Mouse (Mus musculus) cerebellum, adult 9-11 months (tissue): ENCODE data around the gene Etnk2.
"Not testable (repeated sequence)": the region's sequence is repeated elsewhere in the genome, so short reads cannot be mapped to it uniquely, and the experiment has no call there.

ENCODE experiments used
- DNase-seq: peaks from one replicate; pipeline ENCODE4 v3.0.0; 2022

The Etnk2 gene

GRCm38 (mm10) chr1:133363276-133364021, at the start of gene Etnk2:
Etnk2 (plus strand) TSS chr1:133363572.
- peak; percentile 48 for DNase-seq

GRCm38 (mm10) chr1:133314364-133314763, 49.0 kb upstream of the Etnk2 start:
- no peak for DNase-seq

- DNase-seq, result no peak
These were observed 47.6 kb upstream of the Etnk2 start for GRCm38 (mm10) chr1:133315775-133316174.

- DNase-seq, result no peak
These were observed 46.8 kb upstream of the Etnk2 start for GRCm38 (mm10) chr1:133316577-133316976.

GRCm38 (mm10) chr1:133317149-133317548, 46.2 kb upstream of the Etnk2 start:
- DNase-seq, result no peak

GRCm38 (mm10) chr1:133321267-133321925, 42.0 kb upstream of the Etnk2 start, which contains the start of gene Kiss1:
Kiss1 (plus strand) TSS chr1:133321875.
- DNase-seq, result no peak

- no peak for DNase-seq
These were observed 40.0 kb upstream of the Etnk2 start for GRCm38 (mm10) chr1:133323333-133323732.

GRCm38 (mm10) chr1:133325951-133326350, 37.4 kb upstream of the Etnk2 start:
- no peak for DNase-seq

- no peak for DNase-seq
These were observed 36.3 kb upstream of the Etnk2 start for GRCm38 (mm10) chr1:133327094-133327493.

GRCm38 (mm10) chr1:133328299-133328795, 35.0 kb upstream of the Etnk2 start:
- no peak for DNase-seq

GRCm38 (mm10) chr1:133328896-133329637, 34.3 kb upstream of the Etnk2 start:
- DNase-seq, result no peak

GRCm38 (mm10) chr1:133329638-133329964, 33.8 kb upstream of the Etnk2 start:
- no peak for DNase-seq

- DNase-seq, result no peak
These were observed 32.2 kb upstream of the Etnk2 start for GRCm38 (mm10) chr1:133331142-133331541.

GRCm38 (mm10) chr1:133332656-133333430, 30.5 kb upstream of the Etnk2 start:
- DNase-seq, result no peak

- DNase-seq, result no peak
These were observed 29.4 kb upstream of the Etnk2 start for GRCm38 (mm10) chr1:133333937-133334336.

- not testable (repeated sequence) for DNase-seq
These were observed 23.0 kb upstream of the Etnk2 start for GRCm38 (mm10) chr1:133340403-133340802.

- no peak for DNase-seq
These were observed 19.0 kb upstream of the Etnk2 start for GRCm38 (mm10) chr1:133344357-133344756.

- no peak for DNase-seq
These were observed 16.8 kb upstream of the Etnk2 start for GRCm38 (mm10) chr1:133346531-133346930.

GRCm38 (mm10) chr1:133347226-133347625, 16.1 kb upstream of the Etnk2 start:
- DNase-seq, result no peak

- no peak for DNase-seq
These were observed 15.5 kb upstream of the Etnk2 start for GRCm38 (mm10) chr1:133347693-133348520.

GRCm38 (mm10) chr1:133350210-133350609, 13.2 kb upstream of the Etnk2 start, which contains the start of gene Ren1:
Ren1 (plus strand) TSS chr1:133350510.
- no peak for DNase-seq

- DNase-seq, result no peak
These were observed 11.6 kb upstream of the Etnk2 start for GRCm38 (mm10) chr1:133351762-133352161.
